Mouse (Mus musculus) forebrain, embryonic 10.5 days (tissue): ENCODE results near the gene Traf3ip3. TPM values are rescaled to one million over a fixed set of nuclear protein-coding genes. Genes with fewer than 3 reads are reported as not detected.

Experiments used
- DNase-seq: peaks from one replicate; pipeline ENCODE4 v3.0.0-alpha.2; 2017; ENCODE audit warnings: low spot score; ENCODE audit errors: extremely low spot score
- H3K27ac ChIP-seq: fragments of 300-500 bp; sonication (generic); 2 replicates; pipeline ENCODE4 v1.5.1; 2016; ENCODE audit warnings: mild to moderate bottlenecking
- H3K27me3 ChIP-seq: fragments of 300-500 bp; sonication (generic); 2 replicates; pipeline ENCODE4 v1.6.1; 2016; ENCODE audit warnings: mild to moderate bottlenecking; ENCODE audit not compliant: poor library complexity, severe bottlenecking
- H3K36me3 ChIP-seq: fragments of 300-500 bp; sonication (generic); replicated peaks from 2 replicates; pipeline ENCODE4 v1.6.1; 2016; ENCODE audit warnings: mild to moderate bottlenecking, moderate library complexity
- H3K4me1 ChIP-seq: fragments of 300-500 bp; sonication (generic); 2 replicates; pipeline ENCODE4 v1.6.1; 2016
- H3K4me3 ChIP-seq: fragments of 300-500 bp; sonication (generic); 2 replicates; pipeline ENCODE4 v1.5.1; 2016; ENCODE audit warnings: mild to moderate bottlenecking, moderate library complexity
- H3K9me3 ChIP-seq: fragments of 300-500 bp; sonication (generic); 2 replicates; pipeline ENCODE4 v1.6.1; 2016; ENCODE audit warnings: mild to moderate bottlenecking, moderate library complexity
- WGBS: fragments of 180-500 bp; shearing (Covaris S2); methylation state at CpG from one replicate; pipeline ENCODE4 v1.1.7; 2016; 5-methylcytosine and 5-hydroxymethylcytosine counted together
- polyA plus RNA-seq: library from polyadenylated mRNA; unstranded; fragments of >200 nt; fragmentation: Nextera tagmentation; extraction: Ambion mirVana; gene quantifications from 2 replicates; pipeline ENCODE4 v1.2.1, GENCODE M21; 2016

Gene Traf3ip3
- polyA plus RNA-seq, 1 experiment from 2014 or later = 1.5 TPM

DNA sequence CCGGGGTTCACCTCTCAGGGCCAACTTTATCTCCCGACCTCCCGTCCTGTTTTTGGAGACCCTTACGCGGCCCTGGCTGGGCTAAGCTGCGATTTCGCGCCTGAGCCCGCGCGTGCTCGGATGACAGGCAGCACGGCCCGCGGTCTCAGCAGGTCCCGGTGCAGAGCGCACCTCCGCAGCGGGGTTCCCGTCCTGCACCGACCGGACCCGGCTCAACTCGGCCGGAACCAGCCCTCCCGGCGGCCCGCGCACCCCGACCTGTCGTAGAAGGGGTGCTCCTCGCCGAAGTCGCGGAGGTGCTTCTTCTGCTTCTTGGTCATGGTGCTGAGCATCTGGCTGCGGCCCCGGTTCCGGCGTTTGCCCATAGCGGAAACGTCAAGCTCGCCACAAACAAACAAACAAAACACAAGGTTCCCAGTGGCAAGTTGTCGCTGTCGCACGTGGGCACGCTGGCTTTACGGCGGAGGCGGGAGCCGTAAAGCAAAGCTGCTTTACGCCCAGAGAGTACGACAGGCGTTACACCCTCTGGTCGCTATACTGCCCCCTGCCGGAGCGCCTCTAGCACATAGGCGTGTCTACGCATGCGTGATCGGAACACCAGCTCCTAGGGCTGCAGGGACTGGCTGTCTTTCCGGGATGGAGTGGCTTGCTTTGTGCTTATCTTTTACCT is 71.6 kb downstream of the Traf3ip3 start, which contains the start of gene Diexf:
Gene Diexf, minus strand, starts transcription at position 487 of the 670 bp plus-strand sequence.
- Histone ChIP-seq H3K4me1 (peaks cover 15% of the 10 kb centered on the region), H3K36me3 (peaks cover 34% of the 10 kb centered on the region), H3K9me3 (no peaks in the 10 kb centered on the region), H3K27me3 (no peaks in the 10 kb centered on the region), H3K27ac (peak within 1 kb of the TSS; percentile 90), H3K4me3 (peak within 1 kb of the TSS; percentile 95)
- under 1% methylated on average over 61 of the region's 61 CpGs for WGBS
- peak; percentile 98 for DNase-seq

DNA sequence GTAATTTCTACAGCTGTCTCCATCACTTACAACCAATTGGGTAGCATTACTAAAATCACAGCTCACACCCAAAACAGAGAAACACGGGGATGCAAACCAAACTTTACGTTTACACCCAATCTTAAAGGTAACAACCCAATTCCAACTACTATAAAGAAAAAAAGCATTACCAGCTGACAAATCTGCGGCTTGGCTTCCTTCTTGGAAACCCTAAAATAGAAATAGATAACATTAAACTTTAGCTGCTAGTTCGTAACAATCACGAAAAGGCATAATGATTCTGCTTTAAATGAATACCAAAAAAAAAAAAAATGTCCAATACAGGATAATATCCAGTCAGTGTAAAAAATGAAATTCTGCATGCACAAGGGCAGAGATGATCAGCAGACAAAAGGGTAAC is 72.2 kb downstream of the Traf3ip3 start:
- peak overlapping the region; percentile 90 for H3K27ac ChIP-seq
- 31% methylated on average over 5 of the region's 5 CpGs for WGBS
- H3K4me1 ChIP-seq = peaks cover 15% of the 10 kb centered on the region
- peak overlapping the region; percentile 95 for H3K4me3 ChIP-seq
- H3K27me3 ChIP-seq = no peaks in the 10 kb centered on the region
- no peaks in the 10 kb centered on the region for H3K9me3 ChIP-seq
- no peak for DNase-seq
- H3K36me3 ChIP-seq = peaks cover 40% of the 10 kb centered on the region

DNA sequence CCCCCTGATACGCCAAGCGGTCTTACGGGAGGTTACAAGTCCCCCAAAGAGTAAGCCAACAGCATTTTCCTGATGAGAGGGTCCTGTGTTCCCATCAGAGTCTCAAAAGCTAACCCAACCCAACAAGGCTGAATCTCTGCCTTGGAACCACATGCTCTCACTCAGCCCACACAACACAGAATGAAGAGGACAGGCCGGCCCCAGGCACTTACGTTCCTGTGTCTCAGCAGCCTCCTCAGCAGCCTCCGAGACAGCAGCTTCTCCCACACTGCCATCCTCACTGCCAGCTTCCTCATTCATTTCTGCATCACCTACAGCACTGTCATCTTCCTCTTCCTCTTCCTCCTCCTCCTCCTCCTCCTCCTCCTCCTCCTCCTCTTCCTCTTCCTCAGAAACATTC is 73.4 kb downstream of the Traf3ip3 start:
- DNase-seq = no peak
- WGBS = 95% methylated on average over 6 of the region's 6 CpGs

DNA sequence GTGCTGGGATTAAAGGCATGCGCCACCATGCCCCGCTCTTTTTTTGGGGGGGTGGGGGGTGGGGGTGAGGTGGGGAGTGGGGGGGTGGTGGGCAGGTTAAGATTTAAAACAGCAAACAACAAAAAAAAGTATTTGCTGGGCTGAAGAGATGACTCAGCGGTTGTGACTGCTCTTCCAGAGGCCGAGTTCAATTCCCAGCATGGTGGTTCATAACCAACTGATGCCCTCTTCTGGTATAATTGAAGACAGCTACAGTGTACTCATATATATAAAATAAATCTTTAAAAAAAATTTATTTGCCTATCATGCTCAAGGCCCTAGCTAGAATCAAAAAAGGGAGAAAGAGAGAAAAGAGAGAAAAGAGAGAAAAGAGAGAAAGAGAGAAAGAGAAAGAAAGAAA is 75.7 kb downstream of the Traf3ip3 start:
- H3K9me3 ChIP-seq = no peaks in the 10 kb centered on the region
- no peak overlapping the region for H3K27ac ChIP-seq
- no peaks in the 10 kb centered on the region for H3K27me3 ChIP-seq
- H3K4me1 ChIP-seq = peaks cover 14% of the 10 kb centered on the region
- DNase-seq = no peak
- H3K36me3 ChIP-seq = peaks cover 74% of the 10 kb centered on the region
- H3K4me3 ChIP-seq = no peak overlapping the region
- WGBS = 84% methylated on average over 4 of the region's 4 CpGs

More for the DNA sequence above, 73.4 kb downstream of the Traf3ip3 start:
- no peaks in the 10 kb centered on the region for H3K27me3 ChIP-seq
- H3K4me3 ChIP-seq = no peak overlapping the region
- no peak overlapping the region for H3K27ac ChIP-seq
- H3K4me1 ChIP-seq = peaks cover 15% of the 10 kb centered on the region
- H3K9me3 ChIP-seq = no peaks in the 10 kb centered on the region
- peaks cover 52% of the 10 kb centered on the region for H3K36me3 ChIP-seq

Other genes with a start within 250 kb of the Traf3ip3 start
- 4.4 and 4.5 TPM in 2 replicates for gene Syt14, start 165.9 kb downstream of the Traf3ip3 start, polyA plus RNA-seq
- 10.2 TPM in 2 replicates for gene Diexf, start 71.4 kb downstream of the Traf3ip3 start, polyA plus RNA-seq
- gene Irf6, start 48.6 kb downstream of the Traf3ip3 start, polyA plus RNA-seq = 3.8 and 3.9 TPM in 2 replicates
- gene A130010J15Rik, start 33.7 kb downstream of the Traf3ip3 start, polyA plus RNA-seq = 17.0 and 18.1 TPM in 2 replicates
- 0.14 and 0.20 TPM in 2 replicates for gene Lamb3, start 6.0 kb upstream of the Traf3ip3 start, polyA plus RNA-seq
- gene Hsd11b1, start 62.4 kb upstream of the Traf3ip3 start, polyA plus RNA-seq = 0.12 and 0.14 TPM in 2 replicates
- 5.6 and 6.1 TPM in 2 replicates for gene G0s2, start 71.5 kb upstream of the Traf3ip3 start, polyA plus RNA-seq
- gene Camk1g, start 168.6 kb upstream of the Traf3ip3 start, polyA plus RNA-seq = 12.1 and 12.2 TPM in 2 replicates